Mouse (Mus musculus) limb, embryonic 13.5 days (tissue): ENCODE measurements around the gene Slc25a43. TPM values are rescaled to one million over a fixed set of nuclear protein-coding genes. Genes with fewer than 3 reads are reported as not detected.
"Not testable (repeated sequence)": the region's sequence is repeated elsewhere in the genome, so short reads cannot be mapped to it uniquely, and the experiment has no call there.

Experiments used
- ATAC-seq: fragments of 200-750 bp; cut with Nextera tagmentation; 2 replicates; pipeline ENCODE4 v1.8.0; 2017; ENCODE audit warnings: low read depth, moderate number of reproducible peaks, moderate TSS enrichment; ENCODE audit not compliant: low FRiP score
- H3K27ac ChIP-seq: fragments of 300-500 bp; sonication (generic); 2 replicates; pipeline ENCODE4 v1.5.1; 2015; ENCODE audit warnings: inconsistent platforms, mild to moderate bottlenecking, moderate library complexity
- H3K27me3 ChIP-seq: fragments of 300-500 bp; sonication (generic); 2 replicates; pipeline ENCODE4 v1.6.1; 2015; ENCODE audit warnings: mild to moderate bottlenecking, inconsistent platforms
- H3K36me3 ChIP-seq: fragments of 300-500 bp; sonication (generic); 2 replicates; pipeline ENCODE4 v1.6.1; 2015; ENCODE audit warnings: inconsistent platforms, mild to moderate bottlenecking, moderate library complexity
- H3K4me1 ChIP-seq: fragments of 300-500 bp; sonication (generic); 2 replicates; pipeline ENCODE4 v1.6.1; 2015; ENCODE audit warnings: inconsistent platforms
- H3K4me2 ChIP-seq: fragments of 300-500 bp; sonication (generic); replicated peaks from 2 replicates; pipeline ENCODE4 v1.6.1; 2015; ENCODE audit warnings: inconsistent platforms, mild to moderate bottlenecking, moderate library complexity
- H3K4me3 ChIP-seq: fragments of 300-500 bp; sonication (generic); 2 replicates; pipeline ENCODE4 v1.5.1; 2015; ENCODE audit warnings: moderate library complexity, mild to moderate bottlenecking, inconsistent platforms
- H3K9ac ChIP-seq: fragments of 300-500 bp; sonication (generic); 2 replicates; pipeline ENCODE4 v1.6.1; 2015; ENCODE audit warnings: mild to moderate bottlenecking, inconsistent platforms
- H3K9me3 ChIP-seq: fragments of 300-500 bp; sonication (generic); 2 replicates; pipeline ENCODE4 v1.6.1; 2016; ENCODE audit warnings: inconsistent platforms
- WGBS: fragments of 180-500 bp; shearing (Covaris S2); methylation state at CpG from one replicate; pipeline ENCODE4 v1.1.7; 2015; 5-methylcytosine and 5-hydroxymethylcytosine counted together
- polyA plus RNA-seq: library from polyadenylated mRNA; unstranded; fragments of >200 nt; fragmentation: Nextera tagmentation; extraction: Ambion mirVana; gene quantifications from 2 replicates; pipeline ENCODE4 v1.2.1, GENCODE M21; 2015

Gene Slc25a43
- polyA plus RNA-seq, 1 experiment from 2014 or later: 1.7 TPM

GRCm38 (mm10) chrX:36795424-36796162, 52.1 kb downstream of the Slc25a43 start, which contains the start of gene Slc25a5:
Gene Slc25a5, plus strand, starts transcription at chrX:36795651.
- Histone ChIP-seq H3K27ac (peak within 1 kb of the TSS; percentile 73), H3K4me2 (peak within 1 kb of the TSS; percentile 63), H3K27me3 (no peaks in the 10 kb centered on the region), H3K9ac (peak within 1 kb of the TSS; percentile 76), H3K9me3 (no peaks in the 10 kb centered on the region), H3K36me3 (peaks cover 8% of the 10 kb centered on the region), H3K4me1 (no peaks in the 10 kb centered on the region), H3K4me3 (peak within 1 kb of the TSS; percentile 59)
- 22% methylated on average over 40 of the region's 41 CpGs for WGBS
- peak; percentile 95 for ATAC-seq

GRCm38 (mm10) chrX:36796163-36796581, 52.7 kb downstream of the Slc25a43 start:
- ATAC-seq: peak; percentile 85
- 9% methylated on average over 39 of the region's 41 CpGs for WGBS
- peak overlapping the region; percentile 63 for H3K4me2 ChIP-seq

GRCm38 (mm10) chrX:36796734-36797133, 53.3 kb downstream of the Slc25a43 start:
- H3K9me3 ChIP-seq, H3K27ac ChIP-seq, H3K4me1 ChIP-seq, ATAC-seq, H3K36me3 ChIP-seq, H3K27me3 ChIP-seq: not testable (repeated sequence)
- Histone ChIP-seq H3K9ac (peak overlapping the region; percentile 76), H3K4me3 (peak overlapping the region; percentile 59), H3K4me2 (peak overlapping the region; percentile 63)
- 76% methylated on average over 8 of the region's 8 CpGs for WGBS

More at GRCm38 (mm10) chrX:36796163-36796581, 52.7 kb downstream of the Slc25a43 start:
- peak overlapping the region; percentile 59 for H3K4me3 ChIP-seq
- H3K36me3 ChIP-seq: peaks cover 8% of the 10 kb centered on the region
- H3K27ac ChIP-seq: peak overlapping the region; percentile 73
- peak overlapping the region; percentile 76 for H3K9ac ChIP-seq
- H3K4me1 ChIP-seq: no peaks in the 10 kb centered on the region
- H3K9me3 ChIP-seq: no peaks in the 10 kb centered on the region
- H3K27me3 ChIP-seq: no peaks in the 10 kb centered on the region

- Histone ChIP-seq H3K9ac (no peak overlapping the region), H3K36me3 (peaks cover 8% of the 10 kb centered on the region), H3K4me2 (no peak overlapping the region), H3K4me3 (no peak overlapping the region), H3K9me3 (no peaks in the 10 kb centered on the region), H3K27me3 (no peaks in the 10 kb centered on the region), H3K27ac (no peak overlapping the region), H3K4me1 (no peaks in the 10 kb centered on the region)
- no peak for ATAC-seq
- WGBS: 51% methylated on average over 6 of the region's 6 CpGs
Measured at GRCm38 (mm10) chrX:36799131-36799879, 55.8 kb downstream of the Slc25a43 start.

- Histone ChIP-seq H3K36me3 (peaks cover 2% of the 10 kb centered on the region), H3K9me3 (no peaks in the 10 kb centered on the region), H3K27me3 (no peaks in the 10 kb centered on the region), H3K27ac (no peak overlapping the region), H3K4me1 (no peaks in the 10 kb centered on the region), H3K4me3 (no peak overlapping the region), H3K9ac (no peak overlapping the region), H3K4me2 (no peak overlapping the region)
- WGBS: 56% methylated on average over 5 of the region's 5 CpGs
- no peak for ATAC-seq
Measured at GRCm38 (mm10) chrX:36803189-36803588, 59.7 kb downstream of the Slc25a43 start.

- H3K9me3 ChIP-seq: no peaks in the 10 kb centered on the region
- no peak overlapping the region for H3K4me3 ChIP-seq
- H3K27me3 ChIP-seq: no peaks in the 10 kb centered on the region
- H3K36me3 ChIP-seq: no peaks in the 10 kb centered on the region
- H3K4me2 ChIP-seq: no peak overlapping the region
- ATAC-seq: no peak
- no peak overlapping the region for H3K27ac ChIP-seq
- no peak overlapping the region for H3K9ac ChIP-seq
- no peaks in the 10 kb centered on the region for H3K4me1 ChIP-seq
- WGBS: 41% methylated on average over 5 of the region's 5 CpGs
Measured at GRCm38 (mm10) chrX:36804196-36804595, 60.7 kb downstream of the Slc25a43 start.

- WGBS: 61% methylated on average over 5 of the region's 5 CpGs
- Histone ChIP-seq H3K27ac (no peak overlapping the region), H3K4me3 (no peak overlapping the region), H3K27me3 (no peaks in the 10 kb centered on the region), H3K9ac (no peak overlapping the region), H3K9me3 (no peaks in the 10 kb centered on the region), H3K4me2 (no peak overlapping the region), H3K36me3 (no peaks in the 10 kb centered on the region), H3K4me1 (no peaks in the 10 kb centered on the region)
- ATAC-seq: no peak
Measured at GRCm38 (mm10) chrX:36805466-36806235, 62.2 kb downstream of the Slc25a43 start.

- Histone ChIP-seq H3K9me3 (no peaks in the 10 kb centered on the region), H3K4me2 (peak overlapping the region; percentile 58), H3K27ac (peak overlapping the region; percentile 48; the same call in 1 of the 2 replicates), H3K4me1 (no peaks in the 10 kb centered on the region), H3K36me3 (no peaks in the 10 kb centered on the region), H3K4me3 (peak overlapping the region; percentile 43), H3K27me3 (no peaks in the 10 kb centered on the region), H3K9ac (0 out of 2 replicates have a peak overlapping the region, but pooled peaks have one; percentile 35)
- peak; percentile 89 for ATAC-seq
- WGBS: 19% methylated on average over 45 of the region's 45 CpGs
Measured at GRCm38 (mm10) chrX:36807360-36808317, 64.2 kb downstream of the Slc25a43 start.

- peak overlapping the region; percentile 43 for H3K4me3 ChIP-seq
- H3K4me1 ChIP-seq: no peaks in the 10 kb centered on the region
- no peaks in the 10 kb centered on the region for H3K9me3 ChIP-seq
- H3K27ac ChIP-seq: peak overlapping the region; percentile 48; the same call in 1 of the 2 replicates
- peak overlapping the region; percentile 58 for H3K4me2 ChIP-seq
- no peak for ATAC-seq
- no peaks in the 10 kb centered on the region for H3K27me3 ChIP-seq
- no peak overlapping the region for H3K9ac ChIP-seq
- 65% methylated on average over 6 of the region's 6 CpGs for WGBS
- H3K36me3 ChIP-seq: no peaks in the 10 kb centered on the region
Measured at GRCm38 (mm10) chrX:36808318-36808683, 64.8 kb downstream of the Slc25a43 start.

GRCm38 (mm10) chrX:36811377-36811776, 67.9 kb downstream of the Slc25a43 start:
- Histone ChIP-seq H3K36me3 (no peaks in the 10 kb centered on the region), H3K27ac (no peak overlapping the region), H3K4me2 (no peak overlapping the region), H3K9ac (no peak overlapping the region), H3K9me3 (no peaks in the 10 kb centered on the region), H3K4me1 (0 out of 2 replicates have a peak, but pooled peaks cover 3% of the 10 kb centered on the region), H3K27me3 (no peaks in the 10 kb centered on the region), H3K4me3 (no peak overlapping the region)
- ATAC-seq: no peak
- WGBS: 48% methylated on average over 5 of the region's 5 CpGs
